Mouse (Mus musculus): ENCODE data around the gene Slc25a48. TPM values are rescaled to one million over a fixed set of nuclear protein-coding genes. Genes with fewer than 3 reads are reported as not detected.
A peak's percentile ranks its signal among the peaks of the same experiment; 100 is the strongest.

Gene Slc25a48
- total RNA-seq, 2 experiments from 2014 or later = 0.12 TPM; not detected in 1

DNA sequence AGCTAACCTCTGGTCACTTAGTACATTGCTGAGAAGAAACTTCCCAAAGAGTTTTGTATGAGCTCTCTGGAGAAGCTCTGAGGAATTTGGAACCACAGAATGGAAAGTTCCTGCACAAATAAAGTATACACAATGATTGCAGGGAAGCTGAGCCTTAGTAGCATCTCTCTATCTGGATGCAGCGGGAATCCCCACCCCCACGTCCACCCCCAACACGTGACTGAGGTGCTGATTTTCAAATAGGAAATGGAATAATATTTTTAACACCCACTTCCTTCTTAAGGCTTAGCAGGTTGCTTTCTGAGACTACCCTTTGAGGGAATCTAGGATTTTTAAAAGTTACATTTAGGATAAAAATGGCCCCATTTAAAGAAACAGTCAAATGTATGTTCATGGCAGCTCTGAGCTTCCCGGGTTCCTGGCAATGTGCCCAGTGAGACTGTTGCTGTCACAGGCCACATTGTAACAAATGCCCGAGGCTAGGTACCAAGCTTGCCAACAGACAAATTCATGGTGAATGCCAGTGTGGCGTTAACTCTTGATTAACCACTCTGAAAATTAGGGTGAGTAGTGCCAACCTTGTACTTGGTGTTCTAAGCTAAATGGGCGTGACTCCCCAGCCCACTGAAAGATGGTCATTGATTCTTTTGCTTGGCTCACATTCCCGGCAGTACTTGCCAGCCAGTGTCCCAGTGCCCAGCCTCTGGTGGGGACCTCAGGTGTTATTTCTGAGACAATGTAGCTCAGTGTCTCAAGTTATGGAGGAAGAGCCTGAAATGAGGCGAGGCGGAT is 11.3 kb downstream of the Slc25a48 start:
- DNase-seq = no peak

DNA sequence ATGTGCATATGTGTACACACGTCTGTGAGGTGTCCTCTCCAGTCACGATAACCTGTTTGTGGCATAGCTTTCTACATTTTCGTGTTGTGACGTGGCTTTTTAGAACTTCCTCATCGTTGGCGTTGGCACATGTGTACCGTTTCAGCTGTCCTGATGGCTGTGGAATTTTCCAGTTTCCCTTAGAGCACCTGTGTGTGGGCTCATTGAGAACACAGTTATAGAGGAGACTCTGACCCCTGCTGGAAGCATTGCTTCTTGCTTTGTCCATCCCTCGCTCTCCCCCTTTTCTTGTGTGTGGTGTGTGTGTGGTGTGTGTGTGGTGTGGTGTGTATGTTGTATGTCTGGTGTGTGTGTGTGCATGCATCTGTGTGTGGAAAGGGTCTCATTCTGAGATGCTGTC is 11.9 kb downstream of the Slc25a48 start:
- no peak for DNase-seq

DNA sequence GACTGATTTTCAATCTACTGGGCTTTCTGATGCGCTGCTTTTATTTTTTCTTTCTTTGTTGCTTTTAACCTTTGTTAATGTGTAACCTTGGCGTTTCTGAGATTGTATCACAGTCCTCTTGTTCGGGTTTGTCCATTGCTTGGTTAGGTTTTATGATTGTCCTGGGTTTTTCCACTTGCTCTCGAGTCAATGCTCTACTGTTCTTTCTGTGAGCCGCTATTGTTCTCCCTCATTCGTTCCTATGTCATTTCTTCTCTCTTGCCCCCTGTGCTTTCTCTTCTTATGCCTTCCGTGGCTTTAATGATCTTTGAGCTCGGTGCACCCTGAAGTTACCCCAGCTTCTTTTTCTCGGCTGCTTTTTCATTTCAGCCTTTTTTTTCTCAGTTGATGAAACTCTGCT is 19.8 kb downstream of the Slc25a48 start:
- no peak for DNase-seq

DNA sequence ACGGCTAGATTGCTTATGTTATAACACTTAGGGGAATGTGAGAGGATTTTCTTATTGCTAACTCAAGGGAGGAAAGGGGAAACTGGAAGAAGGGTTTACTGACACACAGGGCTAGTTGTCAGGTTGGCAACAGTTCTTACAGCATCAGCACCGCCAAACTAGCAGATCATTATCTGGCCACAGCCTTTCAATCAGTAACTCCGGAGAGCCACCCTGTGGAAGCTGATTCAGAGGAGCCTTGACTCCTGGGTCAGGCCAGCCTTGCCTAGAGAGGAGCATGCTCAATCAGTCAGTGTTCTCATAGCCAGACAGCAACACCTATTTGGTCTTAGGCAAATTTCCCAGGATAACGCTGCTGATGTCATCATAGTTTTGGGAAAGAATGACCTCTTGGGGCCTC is 23.3 kb downstream of the Slc25a48 start:
- DNase-seq = no peak

DNA sequence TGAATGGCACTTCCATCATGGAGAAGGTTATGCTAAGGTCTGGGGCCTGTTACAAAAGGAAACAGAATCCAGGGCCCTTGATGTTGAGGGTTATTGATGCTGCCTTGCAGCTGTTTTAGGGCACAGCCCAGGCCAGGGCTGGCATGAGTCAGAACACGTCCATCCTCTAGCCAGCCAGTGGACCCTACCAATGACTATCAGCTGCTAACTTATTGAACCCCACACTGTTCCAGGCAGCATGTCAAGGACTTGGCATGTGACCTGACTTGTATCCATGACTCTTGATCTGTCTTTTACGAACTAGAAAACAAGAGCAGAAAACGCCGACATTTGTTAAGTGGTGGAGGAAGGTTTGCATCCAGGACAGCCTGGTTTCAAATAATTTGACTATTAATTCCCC is 24.6 kb downstream of the Slc25a48 start:
- no peak for DNase-seq

DNA sequence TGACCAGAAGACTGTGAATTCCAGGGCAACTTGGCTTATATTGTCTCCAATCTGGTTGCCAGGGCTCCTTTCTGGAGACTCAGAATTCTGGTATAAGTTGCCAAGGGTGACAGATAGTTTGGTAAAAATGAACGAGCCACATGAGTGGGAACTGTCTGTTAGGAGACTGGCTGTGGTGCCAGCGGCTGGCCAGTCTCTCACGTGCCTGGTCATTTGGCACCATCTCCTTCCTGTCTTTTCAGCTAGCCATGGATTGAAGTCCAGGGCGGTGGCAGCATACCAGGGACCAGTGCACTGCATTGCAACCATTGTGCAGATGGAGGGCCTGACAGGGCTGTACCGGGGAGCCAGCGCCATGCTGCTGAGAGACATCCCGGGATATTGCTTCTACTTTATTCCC is 25.1 kb downstream of the Slc25a48 start:
- no peak for DNase-seq

DNA sequence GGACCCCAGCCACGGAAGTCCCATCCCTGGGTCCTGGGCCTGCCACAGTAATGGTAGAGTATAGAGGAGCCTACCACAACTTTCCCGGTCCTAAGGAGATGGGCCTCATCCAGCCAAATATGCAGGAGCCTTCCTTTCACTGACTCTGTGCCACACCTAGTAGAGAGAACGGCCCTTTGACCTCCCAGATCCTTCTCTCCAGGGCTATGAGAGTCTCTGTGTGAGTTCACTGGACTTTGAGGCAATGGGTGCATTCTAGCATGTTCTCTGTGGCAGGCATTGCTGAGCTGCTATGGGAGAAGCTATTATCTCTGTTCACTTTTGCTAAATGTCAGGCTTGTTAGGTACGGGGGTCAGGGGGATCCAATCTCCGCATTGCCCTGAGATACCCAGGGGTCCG is 25.6 kb downstream of the Slc25a48 start:
- no peak for DNase-seq

- no peak for DNase-seq
These were observed 29.6 kb downstream of the Slc25a48 start for GRCm38 (mm10) chr13:56467786-56468185.

DNA sequence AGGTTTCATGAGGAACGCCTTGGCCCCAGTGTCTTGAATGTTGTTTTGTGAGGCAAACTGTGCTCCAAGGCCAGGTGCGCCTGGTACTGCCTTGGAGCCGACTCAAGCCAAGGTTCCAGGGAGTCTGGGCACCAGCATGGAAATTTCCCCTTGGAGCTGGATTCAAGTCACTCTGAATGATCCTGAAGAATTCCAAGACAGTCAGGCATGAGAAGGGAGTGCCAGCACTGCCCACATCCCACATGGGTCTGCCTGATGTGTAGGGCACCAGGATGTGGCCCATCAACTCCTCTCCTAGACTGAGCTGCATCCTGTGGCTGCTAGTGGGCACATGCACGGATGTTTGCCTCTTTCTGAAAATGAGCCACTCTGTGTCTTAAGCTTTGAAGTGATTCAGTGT is 30.4 kb downstream of the Slc25a48 start:
- DNase-seq = no peak

GRCm38 (mm10) chr13:56471211-56471610 is 33.1 kb downstream of the Slc25a48 start:
- DNase-seq = no peak

DNA sequence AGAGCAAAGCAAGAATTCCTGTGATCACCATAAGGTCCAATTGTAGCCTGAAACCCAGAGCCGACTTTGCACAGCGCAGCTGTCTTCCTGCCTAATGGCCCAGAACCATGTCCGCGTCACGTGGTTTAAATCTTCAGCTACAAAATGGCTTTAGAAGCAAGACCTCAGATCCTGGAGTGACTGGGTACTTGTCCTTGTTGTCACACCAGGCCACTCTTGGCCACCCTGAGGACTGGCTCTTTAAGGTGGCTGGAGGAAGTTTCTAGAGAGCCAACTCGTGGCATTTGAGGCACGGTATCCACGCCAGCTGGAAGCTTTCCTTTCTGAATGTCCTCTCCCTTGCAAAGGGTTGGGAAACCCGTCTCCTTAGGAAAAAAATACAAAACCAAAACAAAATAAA is 33.8 kb downstream of the Slc25a48 start:
- peak; percentile 48 for DNase-seq

DNA sequence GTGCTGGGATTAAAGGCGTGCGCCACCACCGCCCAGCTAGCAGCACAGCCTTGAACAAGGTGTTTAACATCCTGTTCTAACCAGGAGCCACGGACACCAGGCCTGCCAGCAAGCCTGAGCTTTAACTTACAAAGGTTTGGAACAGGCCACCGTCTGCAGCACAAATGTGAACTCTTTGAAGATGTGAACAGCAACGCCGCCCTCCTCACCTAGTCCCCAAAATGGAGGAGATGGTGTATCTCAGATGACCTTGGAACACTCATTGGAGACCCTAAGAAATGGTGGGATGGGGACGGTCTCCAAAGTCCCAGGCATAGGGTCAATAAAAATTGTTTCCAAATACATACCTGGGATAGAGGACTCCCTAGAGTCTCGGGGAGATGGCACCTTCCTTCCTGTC is 34.5 kb downstream of the Slc25a48 start:
- no peak for DNase-seq

GRCm38 (mm10) chr13:56475363-56475762 is 37.2 kb downstream of the Slc25a48 start:
- DNase-seq = no peak

DNA sequence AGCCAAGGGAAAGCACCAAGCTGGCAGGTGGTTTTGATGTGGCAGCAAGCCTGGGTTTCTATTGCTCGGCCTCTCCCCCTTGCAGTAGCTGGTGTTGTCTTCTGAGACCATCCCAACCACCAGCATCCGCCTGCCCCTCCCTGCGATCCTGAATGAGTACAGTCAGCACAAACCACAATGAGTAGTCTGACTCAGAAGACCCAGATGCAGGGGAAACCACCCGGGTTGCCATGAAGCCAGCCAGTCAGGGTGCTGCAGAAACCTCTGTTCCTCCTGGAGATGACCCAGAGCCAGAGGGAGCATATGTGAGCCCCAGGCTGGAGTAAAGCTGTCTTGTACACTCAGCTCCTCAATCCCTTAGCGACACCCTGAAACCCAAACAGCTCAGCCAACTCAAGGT is 38.6 kb downstream of the Slc25a48 start:
- no peak for DNase-seq

DNA sequence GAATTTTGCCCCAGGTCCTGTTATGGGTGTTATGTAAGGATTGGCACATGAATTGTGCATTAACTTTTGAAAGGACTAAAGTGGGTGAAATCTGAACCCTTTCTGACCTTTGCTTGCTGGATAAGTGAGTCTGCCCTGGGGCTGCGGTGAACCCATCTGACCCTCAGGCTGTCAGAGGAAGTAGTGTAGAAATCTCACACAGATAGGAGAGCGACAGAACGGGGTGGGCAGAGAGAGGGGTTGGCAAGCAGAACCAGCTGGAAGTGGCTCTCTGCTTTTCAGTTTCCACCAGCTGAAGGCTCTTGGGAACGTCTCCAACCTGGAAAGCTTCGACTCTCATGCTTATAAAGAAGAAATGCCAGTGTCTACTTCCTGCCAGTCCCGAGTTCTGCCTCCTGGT is 39.1 kb downstream of the Slc25a48 start:
- no peak for DNase-seq

- no peak for DNase-seq
These were observed 39.9 kb downstream of the Slc25a48 start for GRCm38 (mm10) chr13:56478027-56478426.

DNA sequence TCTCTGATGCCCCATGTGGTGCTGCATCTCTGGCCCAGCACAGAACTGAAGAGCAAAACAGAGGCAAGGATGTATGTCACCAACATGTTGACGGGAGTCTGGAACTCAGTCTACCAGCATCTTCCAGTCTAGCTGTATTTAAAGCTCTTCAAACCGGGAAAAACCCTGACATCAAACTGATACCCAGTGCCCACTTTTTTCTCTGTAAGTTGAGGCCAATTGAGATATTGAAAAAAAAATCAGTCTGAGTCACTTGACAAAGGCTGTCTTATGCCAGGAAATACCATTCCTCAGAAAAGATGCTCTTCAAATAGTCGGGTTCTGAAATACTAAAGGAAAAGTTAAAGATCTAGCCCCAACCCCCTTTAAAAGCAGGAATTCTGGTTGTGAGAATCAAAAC is 44.0 kb downstream of the Slc25a48 start, which contains the start of gene Il9:
TSS of gene Il9 (minus strand) at position 101 of the 400 bp plus-strand sequence.
- DNase-seq = no peak

DNA sequence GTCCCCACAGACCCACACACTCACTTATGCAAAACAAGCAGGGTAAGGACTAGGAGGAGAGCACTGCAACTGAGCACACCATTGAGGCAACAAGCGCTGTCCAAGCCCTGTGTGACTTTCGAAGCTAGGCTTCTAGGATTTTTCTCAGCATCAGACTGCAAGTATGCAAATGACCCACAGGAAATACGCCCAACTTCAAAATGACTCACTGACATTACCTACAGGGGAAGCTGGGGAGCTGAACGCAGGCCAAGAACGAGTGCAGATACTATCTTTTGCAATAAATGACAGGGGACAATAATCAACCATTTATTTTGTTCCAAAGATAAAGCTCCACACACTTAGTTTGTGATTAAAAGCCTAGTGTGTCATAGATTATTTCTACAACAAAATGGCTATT is 49.9 kb downstream of the Slc25a48 start:
- no peak for DNase-seq

GRCm38 (mm10) chr13:56494440-56494839 is 56.3 kb downstream of the Slc25a48 start:
- no peak for DNase-seq

DNA sequence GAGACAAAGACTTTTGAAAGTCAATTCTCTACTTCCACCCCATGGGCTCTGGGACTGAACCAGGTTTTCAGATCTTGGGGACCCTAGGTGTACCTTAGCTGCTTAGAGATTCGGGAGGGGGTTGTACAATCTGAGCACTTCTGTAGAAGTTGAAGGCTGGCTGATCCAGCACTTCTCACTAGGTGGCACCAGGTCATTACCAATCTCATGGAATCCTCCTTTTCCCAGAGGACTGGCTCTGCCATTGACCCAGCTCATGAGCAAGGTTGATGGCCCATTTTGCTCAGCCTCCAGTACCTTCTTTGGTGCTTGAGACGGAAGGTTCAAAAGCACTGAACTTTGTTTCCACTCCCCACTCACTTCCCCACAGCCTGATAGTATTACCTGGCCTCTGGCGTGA is 62.0 kb downstream of the Slc25a48 start:
- no peak for DNase-seq

DNA sequence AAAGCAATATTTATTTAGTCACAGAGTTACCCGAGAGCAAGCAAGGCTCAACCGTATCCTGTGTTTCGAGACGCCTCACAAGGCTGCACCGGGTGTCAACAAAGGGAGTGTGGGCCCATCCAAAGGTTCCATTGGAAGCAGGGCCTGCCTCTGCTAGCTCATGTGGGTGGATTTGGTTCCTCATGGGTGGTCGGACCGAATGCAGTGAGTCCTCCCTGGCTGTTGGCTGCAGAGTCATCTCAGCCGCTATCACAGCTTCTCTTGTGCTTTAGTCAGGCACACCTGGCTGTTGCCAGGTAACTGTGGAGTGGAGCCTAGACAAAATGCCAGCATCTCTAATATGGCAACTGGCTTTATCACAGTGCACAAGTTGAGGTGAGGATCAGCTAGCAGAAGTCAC is 62.5 kb downstream of the Slc25a48 start:
- DNase-seq = no peak

DNA sequence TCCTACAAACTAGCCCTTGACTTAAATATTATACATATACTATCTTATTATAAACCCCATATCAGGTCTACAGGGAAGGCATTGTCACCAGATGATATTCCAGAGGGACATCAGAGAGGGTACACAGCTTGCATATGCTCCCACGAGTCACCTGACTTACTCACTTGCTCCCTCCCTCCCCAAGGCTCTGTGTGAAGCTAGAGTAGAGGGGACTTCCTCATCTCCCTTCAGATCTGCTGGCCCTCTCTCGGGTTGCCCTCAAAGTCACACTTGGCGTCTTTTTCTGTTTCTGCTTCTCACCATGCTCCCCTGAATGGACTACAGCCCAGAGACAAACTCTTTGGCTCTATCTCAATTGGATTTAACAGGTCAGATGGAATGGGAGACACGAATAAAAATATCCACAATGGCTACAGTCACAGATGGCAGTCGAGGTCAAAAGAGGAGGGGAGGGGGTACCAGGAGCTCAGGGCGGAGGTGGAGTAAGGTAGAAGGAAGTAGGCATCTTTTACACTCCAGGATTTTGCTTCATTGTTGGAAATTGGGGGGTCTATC is 63.8 kb downstream of the Slc25a48 start:
- DNase-seq = no peak

DNA sequence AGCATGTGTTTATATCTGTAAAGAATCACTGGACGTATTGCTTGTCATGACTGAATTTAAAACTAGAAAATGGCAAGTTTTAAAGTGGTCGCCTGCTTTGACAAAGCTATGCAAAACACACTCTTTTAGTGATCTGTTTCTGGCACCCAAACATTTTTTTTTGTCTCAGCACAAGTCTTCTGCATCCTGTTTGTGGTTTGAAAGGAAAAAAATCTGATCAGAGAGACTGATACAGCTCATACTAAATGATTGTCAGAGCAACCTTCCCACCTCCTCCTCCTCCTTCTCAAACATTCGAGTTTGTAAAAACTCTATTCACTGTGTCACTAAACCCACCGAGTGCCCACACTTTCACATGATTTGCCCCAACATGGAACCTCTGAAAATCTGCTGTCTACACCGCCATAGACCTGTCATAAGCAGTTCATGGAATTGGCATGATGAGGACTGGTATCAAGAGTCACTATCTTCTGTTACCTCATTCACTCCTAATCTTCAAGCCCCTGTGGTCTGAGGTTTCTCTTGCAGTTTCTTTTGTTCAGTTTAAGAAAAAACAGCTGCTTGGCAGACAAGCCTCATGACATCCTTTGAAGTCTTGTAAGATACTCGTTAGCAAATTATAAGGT is 68.8 kb downstream of the Slc25a48 start:
- DNase-seq = no peak

GRCm38 (mm10) chr13:56509796-56510195 is 71.6 kb downstream of the Slc25a48 start:
- DNase-seq = no peak
